Mouse (Mus musculus) left cerebral cortex, postnatal 14 days (tissue): ENCODE measurements around the gene Mllt6. TPM values are rescaled to one million over a fixed set of nuclear protein-coding genes. Genes with fewer than 3 reads are reported as not detected.
A peak's percentile ranks its signal among the peaks of the same experiment; 100 is the strongest.

ENCODE experiments used
- DNase-seq, 2 experiments: peaks; one replicate each; pipeline ENCODE4 v3.0.0; 2021 to 2022; ENCODE audit warnings: low spot score in 2 of 2, mixed read lengths in 1 of 2
- intact Hi-C: fragments of 180-260 bp; cut with DNase I; formaldehyde crosslinking; loops from one replicate; pipeline ENCODE4 v1.15.1; 2025
- total RNA-seq, 2 experiments: library from RNA; stranded (reverse); gene quantifications; 2 replicates each; pipeline ENCODE4 v1.2.3; 2021

The Mllt6 gene
- total RNA-seq, 2 experiments from 2014 or later, result 79.8 to 80.1 TPM

- intact Hi-C loops, result loop anchor here (5.0 kb wide), 1 partner anchor 42 kb away; no protein-coding TSS in a partner anchor
- no peak for DNase-seq
These were observed 21.6 kb downstream of the Mllt6 start for GRCm38 (mm10) chr11:97684766-97685165.

GRCm38 (mm10) chr11:97685613-97686321, 22.6 kb downstream of the Mllt6 start, which contains the start of gene Cisd3:
Gene Cisd3, plus strand, starts transcription at chr11:97685826.
- DNase-seq, result peak; percentile 66 to 81
- intact Hi-C loops, result loop anchor here (5.0 kb wide), 1 partner anchor 43 kb away; no protein-coding TSS in a partner anchor

GRCm38 (mm10) chr11:97686322-97686908, 23.2 kb downstream of the Mllt6 start:
- intact Hi-C loops, result loop anchor here (5.0 kb wide), 1 partner anchor 44 kb away; no protein-coding TSS in a partner anchor
- DNase-seq, result no peak

- intact Hi-C loops, result loop anchor here (5.0 kb wide), 1 partner anchor 45 kb away; no protein-coding TSS in a partner anchor
- DNase-seq, result no peak
These were observed 23.8 kb downstream of the Mllt6 start for GRCm38 (mm10) chr11:97687061-97687460.

GRCm38 (mm10) chr11:97689861-97690260, 26.6 kb downstream of the Mllt6 start:
- intact Hi-C loops, result loop anchor here (5.0 kb wide), 2 partner anchors 48 to 58 kb away; no protein-coding TSS in a partner anchor
- DNase-seq, result peak in 1 of 2 experiments; percentile 69

- intact Hi-C loops, result loop anchor here (5.0 kb wide), 1 partner anchor 62 kb away; no protein-coding TSS in a partner anchor
- DNase-seq, result no peak
These were observed 31.2 kb downstream of the Mllt6 start for GRCm38 (mm10) chr11:97694435-97694834.

- intact Hi-C loops, result loop anchor here (5.0 kb wide), 1 partner anchor 63 kb away; no protein-coding TSS in a partner anchor
- DNase-seq, result peak; percentile 75 to 93
These were observed 31.9 kb downstream of the Mllt6 start for GRCm38 (mm10) chr11:97694921-97695711.

GRCm38 (mm10) chr11:97695712-97696401, 32.6 kb downstream of the Mllt6 start:
- intact Hi-C loops, result no loop called here
- peak in 1 of 2 experiments; percentile 80 for DNase-seq

GRCm38 (mm10) chr11:97696669-97697068, 33.5 kb downstream of the Mllt6 start:
- intact Hi-C loops, result no loop called here

GRCm38 (mm10) chr11:97697199-97697890, 34.1 kb downstream of the Mllt6 start:
- intact Hi-C loops, result no loop called here
- DNase-seq, result no peak

More at GRCm38 (mm10) chr11:97696669-97697068, 33.5 kb downstream of the Mllt6 start:
- no peak for DNase-seq

GRCm38 (mm10) chr11:97697891-97698529, 34.8 kb downstream of the Mllt6 start:
- DNase-seq, result no peak
- intact Hi-C loops, result loop anchor here (2.0 kb wide), 1 partner anchor 37 kb away; no protein-coding TSS in a partner anchor

GRCm38 (mm10) chr11:97698741-97699611, 35.8 kb downstream of the Mllt6 start:
- intact Hi-C loops, result loop anchor here (2.0 kb wide), 1 partner anchor 38 kb away; no protein-coding TSS in a partner anchor
- DNase-seq, result peak; percentile 49 to 58

- peak; percentile 87 to 92 for DNase-seq
- intact Hi-C loops, result loop anchor here (2.0 to 5.0 kb wide), 3 partner anchors 39 to 183 kb away; partner anchors contain the start of genes Fbxo47 and Pip4k2b
These were observed 36.4 kb downstream of the Mllt6 start for GRCm38 (mm10) chr11:97699626-97700002.

- DNase-seq, result peak; percentile 70 to 78
- intact Hi-C loops, result loop anchor here (5.0 kb wide), 2 partner anchors 42 to 182 kb away; partner anchors contain the start of genes Fbxo47 and Pip4k2b
These were observed 37.0 kb downstream of the Mllt6 start, which contains the start of gene Pcgf2 for GRCm38 (mm10) chr11:97700003-97700745. Gene Pcgf2, minus strand, starts transcription at chr11:97700497.

- peak in 1 of 2 experiments; percentile 28 for DNase-seq
These were observed 37.7 kb downstream of the Mllt6 start for GRCm38 (mm10) chr11:97700746-97701580.

More at GRCm38 (mm10) chr11:97700746-97701580, 37.7 kb downstream of the Mllt6 start:
- intact Hi-C loops, result loop anchor here (5.0 kb wide), 2 partner anchors 41 to 181 kb away; partner anchors contain the start of genes Fbxo47 and Pip4k2b
